Mouse (Mus musculus) embryonic fibroblast, embryonic 13.5 days (primary cell): ENCODE measurements at regions not wholly inside any gene's neighbourhood (a gene's known extent, or its start where the extent isn't known, plus 50 kb on each side); places are given as distances from the start of the nearest gene placed in this dataset.
"Not testable (repeated sequence)": the region's sequence is repeated elsewhere in the genome, so short reads cannot be mapped to it uniquely, and the experiment has no call there.

ENCODE experiments used
- H3K27ac ChIP-seq: 2 replicates; pipeline ENCODE4 v1.5.1; 2012; ENCODE audit warnings: low read length, control low read depth, inconsistent platforms; ENCODE audit not compliant: insufficient read depth
- H3K4me1 ChIP-seq: 2 replicates; pipeline ENCODE4 v1.6.1; 2011; ENCODE audit warnings: low read length; ENCODE audit not compliant: control insufficient read depth, insufficient read depth
- H3K4me3 ChIP-seq: 2 replicates; pipeline ENCODE4 v1.5.1; 2011; ENCODE audit warnings: mild to moderate bottlenecking, control low read depth, low read length; ENCODE audit not compliant: insufficient read depth
- CTCF ChIP-seq: IDR thresholded peaks from 2 replicates; pipeline ENCODE4 v1.5.1; 2011; ENCODE audit warnings: mild to moderate bottlenecking, control low read depth, low read length, moderate library complexity, borderline replicate concordance; ENCODE audit not compliant: insufficient read depth
- POLR2A ChIP-seq: IDR thresholded peaks from 2 replicates; pipeline ENCODE4 v1.6.1; 2011; ENCODE audit warnings: low read depth, mild to moderate bottlenecking, control low read depth, low read length, moderate library complexity

GRCm38 (mm10) chr4:101366905-101367679 lies 52.0 kb upstream of the Ak4 start:
- no peaks in the 10 kb centered on the region for H3K4me1 ChIP-seq
- TF ChIP-seq POLR2A (no peak), CTCF (no peak; the same call in 1 of the 2 replicates)
- no peak overlapping the region for H3K4me3 ChIP-seq
- H3K27ac ChIP-seq: no peak overlapping the region

GRCm38 (mm10) chr4:101365299-101365698 lies 53.8 kb upstream of the Ak4 start:
- no peaks in the 10 kb centered on the region for H3K4me1 ChIP-seq
- no peak overlapping the region for H3K27ac ChIP-seq
- no peak overlapping the region for H3K4me3 ChIP-seq
- no peak for TF ChIP-seq POLR2A

GRCm38 (mm10) chr4:101364716-101365115 lies 54.4 kb upstream of the Ak4 start:
- TF ChIP-seq CTCF (no peak), POLR2A (no peak)
- Histone ChIP-seq H3K4me1 (no peaks in the 10 kb centered on the region), H3K27ac (no peak overlapping the region), H3K4me3 (no peak overlapping the region)

GRCm38 (mm10) chr4:101363231-101363630 lies 55.8 kb upstream of the Ak4 start:
- H3K4me1 ChIP-seq, H3K27ac ChIP-seq: not testable (repeated sequence)

GRCm38 (mm10) chr4:101361779-101362178 lies 57.3 kb upstream of the Ak4 start:
- TF ChIP-seq POLR2A (no peak), CTCF (no peak)
- no peak overlapping the region for H3K4me3 ChIP-seq

More at GRCm38 (mm10) chr4:101363231-101363630, 55.8 kb upstream of the Ak4 start:
- H3K4me3 ChIP-seq: not testable (repeated sequence)

GRCm38 (mm10) chr4:101360296-101360695 lies 58.8 kb upstream of the Ak4 start:
- H3K4me3 ChIP-seq: no peak overlapping the region
- no peak overlapping the region for H3K27ac ChIP-seq
- H3K4me1 ChIP-seq: peaks cover 3% of the 10 kb centered on the region; the same call in 1 of the 2 replicates
- TF ChIP-seq CTCF: no peak
- TF ChIP-seq POLR2A: no peak

More at GRCm38 (mm10) chr4:101361779-101362178, 57.3 kb upstream of the Ak4 start:
- Histone ChIP-seq H3K27ac (no peak overlapping the region), H3K4me1 (peaks cover 3% of the 10 kb centered on the region; the same call in 1 of the 2 replicates)

GRCm38 (mm10) chr4:101359119-101359518 lies 60.0 kb upstream of the Ak4 start:
- TF ChIP-seq CTCF (no peak), POLR2A (no peak)
- peaks cover 10% of the 10 kb centered on the region for H3K4me1 ChIP-seq
- no peak overlapping the region for H3K27ac ChIP-seq
- no peak overlapping the region for H3K4me3 ChIP-seq

- TF ChIP-seq POLR2A (no peak), CTCF (no peak)
- Histone ChIP-seq H3K27ac (no peak overlapping the region; the same call in 1 of the 2 replicates), H3K4me1 (peaks cover 11% of the 10 kb centered on the region), H3K4me3 (no peak overlapping the region)
Measured at GRCm38 (mm10) chr4:101358525-101358924, 60.6 kb upstream of the Ak4 start.

- no peak for TF ChIP-seq POLR2A
- no peak for TF ChIP-seq CTCF
- Histone ChIP-seq H3K27ac (peak overlapping the region; percentile 87), H3K4me3 (peak overlapping the region; percentile 81), H3K4me1 (peaks cover 11% of the 10 kb centered on the region)
Measured at GRCm38 (mm10) chr4:101357923-101358322, 61.2 kb upstream of the Ak4 start.

- Histone ChIP-seq H3K27ac (peak overlapping the region; percentile 87), H3K4me1 (peaks cover 11% of the 10 kb centered on the region), H3K4me3 (peak overlapping the region; percentile 81)
- TF ChIP-seq CTCF: no peak
- TF ChIP-seq POLR2A: peak; percentile 31; the same call in 1 of the 2 replicates
Measured at GRCm38 (mm10) chr4:101356954-101357891, 61.9 kb upstream of the Ak4 start.
